Mouse (Mus musculus): Measurements from ENCODE around the gene Scn8a. TPM values are rescaled to one million over a fixed set of nuclear protein-coding genes. Genes with fewer than 3 reads are reported as not detected.
A peak's percentile ranks its signal among the peaks of the same experiment; 100 is the strongest.

Gene Scn8a
- polyA plus RNA-seq, 1 experiment from 2014 or later = 2.1 TPM

GRCm38 (mm10) chr15:101048338-101048896 is 178.8 kb downstream of the Scn8a start:
- H3K9me3 ChIP-seq = no peaks in the 10 kb centered on the region
- H3K36me3 ChIP-seq = no peaks in the 10 kb centered on the region
- WGBS = 60% methylated on average over 5 of the region's 5 CpGs
- no peak for ATAC-seq
- no peak overlapping the region for H3K4me2 ChIP-seq (replicated peaks)
- peaks cover 67% of the 10 kb centered on the region for H3K27me3 ChIP-seq (replicated peaks)
- H3K4me1 ChIP-seq (replicated peaks) = peaks cover 27% of the 10 kb centered on the region
- no peak overlapping the region for H3K4me3 ChIP-seq (replicated peaks)
- H3K27ac ChIP-seq = no peak overlapping the region
- H3K9ac ChIP-seq = no peak overlapping the region

- H3K4me2 ChIP-seq (replicated peaks) = no peak overlapping the region
- WGBS = 66% methylated on average over 10 of the region's 10 CpGs
- H3K9ac ChIP-seq = no peak overlapping the region
- H3K4me3 ChIP-seq (replicated peaks) = no peak overlapping the region
- H3K27ac ChIP-seq = no peak overlapping the region
- no peak for ATAC-seq
- peaks cover 52% of the 10 kb centered on the region for H3K27me3 ChIP-seq (replicated peaks)
- H3K36me3 ChIP-seq = no peaks in the 10 kb centered on the region
- H3K4me1 ChIP-seq (replicated peaks) = peaks cover 28% of the 10 kb centered on the region
- no peaks in the 10 kb centered on the region for H3K9me3 ChIP-seq
Observed at GRCm38 (mm10) chr15:101051869-101052268, 182.2 kb downstream of the Scn8a start.

GRCm38 (mm10) chr15:101052560-101053501 is 183.2 kb downstream of the Scn8a start:
- no peaks in the 10 kb centered on the region for H3K36me3 ChIP-seq
- peaks cover 42% of the 10 kb centered on the region for H3K27me3 ChIP-seq (replicated peaks)

GRCm38 (mm10) chr15:101053832-101054459 is 184.3 kb downstream of the Scn8a start:
- Histone ChIP-seq H3K9me3 (no peaks in the 10 kb centered on the region), H3K27me3 (replicated peaks) (peaks cover 34% of the 10 kb centered on the region), H3K27ac (no peak overlapping the region), H3K4me2 (replicated peaks) (peak overlapping the region; percentile 79), H3K9ac (peak overlapping the region; percentile 5; the same call in 1 of the 2 replicates), H3K4me3 (replicated peaks) (peak overlapping the region; percentile 36), H3K36me3 (no peaks in the 10 kb centered on the region), H3K4me1 (replicated peaks) (peaks cover 19% of the 10 kb centered on the region)
- 39% methylated on average over 65 of the region's 65 CpGs for WGBS
- no peak for ATAC-seq

More at GRCm38 (mm10) chr15:101052560-101053501, 183.2 kb downstream of the Scn8a start:
- Histone ChIP-seq H3K27ac (no peak overlapping the region), H3K4me1 (replicated peaks) (peaks cover 19% of the 10 kb centered on the region), H3K4me3 (replicated peaks) (peak overlapping the region; percentile 36), H3K9ac (peak overlapping the region; percentile 5), H3K9me3 (no peaks in the 10 kb centered on the region), H3K4me2 (replicated peaks) (peak overlapping the region; percentile 79)
- 35% methylated on average over 114 of the region's 120 CpGs for WGBS
- ATAC-seq = peak; percentile 50

- Histone ChIP-seq H3K9ac (no peak overlapping the region), H3K4me2 (replicated peaks) (no peak overlapping the region), H3K4me3 (replicated peaks) (no peak overlapping the region), H3K9me3 (no peaks in the 10 kb centered on the region), H3K4me1 (replicated peaks) (peaks cover 19% of the 10 kb centered on the region), H3K27ac (no peak overlapping the region), H3K27me3 (replicated peaks) (peaks cover 34% of the 10 kb centered on the region), H3K36me3 (no peaks in the 10 kb centered on the region)
- WGBS = 85% methylated on average over 10 of the region's 10 CpGs
- no peak for ATAC-seq
Observed at GRCm38 (mm10) chr15:101054541-101054940, 184.9 kb downstream of the Scn8a start.

GRCm38 (mm10) chr15:101056225-101056624 is 186.6 kb downstream of the Scn8a start:
- peaks cover 28% of the 10 kb centered on the region for H3K27me3 ChIP-seq (replicated peaks)
- WGBS = 45% methylated on average over 10 of the region's 10 CpGs
- peak; percentile 82 for ATAC-seq

GRCm38 (mm10) chr15:101059570-101060279 is 190.1 kb downstream of the Scn8a start:
- Histone ChIP-seq H3K36me3 (no peaks in the 10 kb centered on the region), H3K9ac (no peak overlapping the region), H3K4me3 (replicated peaks) (no peak overlapping the region), H3K4me2 (replicated peaks) (no peak overlapping the region), H3K27ac (no peak overlapping the region), H3K27me3 (replicated peaks) (peaks cover 4% of the 10 kb centered on the region; the same call in 1 of the 2 replicates), H3K4me1 (replicated peaks) (0 out of 2 replicates have a peak, but pooled peaks cover 5% of the 10 kb centered on the region), H3K9me3 (no peaks in the 10 kb centered on the region)
- 59% methylated on average over 9 of the region's 9 CpGs for WGBS
- no peak for ATAC-seq

More at GRCm38 (mm10) chr15:101056225-101056624, 186.6 kb downstream of the Scn8a start:
- H3K4me3 ChIP-seq (replicated peaks) = no peak overlapping the region
- no peak overlapping the region for H3K9ac ChIP-seq
- no peaks in the 10 kb centered on the region for H3K9me3 ChIP-seq
- H3K36me3 ChIP-seq = no peaks in the 10 kb centered on the region
- peaks cover 19% of the 10 kb centered on the region for H3K4me1 ChIP-seq (replicated peaks)
- no peak overlapping the region for H3K4me2 ChIP-seq (replicated peaks)
- no peak overlapping the region for H3K27ac ChIP-seq

- Histone ChIP-seq H3K9me3 (no peaks in the 10 kb centered on the region), H3K27ac (no peak overlapping the region), H3K4me2 (replicated peaks) (no peak overlapping the region), H3K9ac (no peak overlapping the region), H3K36me3 (no peaks in the 10 kb centered on the region), H3K27me3 (replicated peaks) (0 out of 2 replicates have a peak, but pooled peaks cover 3% of the 10 kb centered on the region), H3K4me1 (replicated peaks) (peaks cover 11% of the 10 kb centered on the region), H3K4me3 (replicated peaks) (no peak overlapping the region)
- WGBS = 72% methylated on average over 11 of the region's 11 CpGs
- ATAC-seq = no peak
Observed at GRCm38 (mm10) chr15:101060280-101060852, 190.7 kb downstream of the Scn8a start.

- H3K4me2 ChIP-seq (replicated peaks) = no peak overlapping the region
- 52% methylated on average over 6 of the region's 6 CpGs for WGBS
- no peaks in the 10 kb centered on the region for H3K36me3 ChIP-seq
- H3K27ac ChIP-seq = no peak overlapping the region
- no peak overlapping the region for H3K9ac ChIP-seq
- H3K9me3 ChIP-seq = no peaks in the 10 kb centered on the region
- no peaks in the 10 kb centered on the region for H3K27me3 ChIP-seq (replicated peaks)
- peaks cover 52% of the 10 kb centered on the region for H3K4me1 ChIP-seq (replicated peaks)
- H3K4me3 ChIP-seq (replicated peaks) = no peak overlapping the region
- peak; percentile 21; the same call in 1 of the 2 replicates for ATAC-seq
Observed at GRCm38 (mm10) chr15:101065069-101065468, 195.4 kb downstream of the Scn8a start.

GRCm38 (mm10) chr15:101066364-101066847 is 196.7 kb downstream of the Scn8a start:
- peak overlapping the region; percentile 8; the same call in 1 of the 2 replicates for H3K9ac ChIP-seq
- no peaks in the 10 kb centered on the region for H3K9me3 ChIP-seq
- H3K4me3 ChIP-seq (replicated peaks) = no peak overlapping the region
- ATAC-seq = no peak
- 40% methylated on average over 6 of the region's 6 CpGs for WGBS
- H3K36me3 ChIP-seq = no peaks in the 10 kb centered on the region
- H3K27ac ChIP-seq = no peak overlapping the region
- no peak overlapping the region for H3K4me2 ChIP-seq (replicated peaks)
- no peaks in the 10 kb centered on the region for H3K27me3 ChIP-seq (replicated peaks)
- peaks cover 65% of the 10 kb centered on the region for H3K4me1 ChIP-seq (replicated peaks)

- no peaks in the 10 kb centered on the region for H3K36me3 ChIP-seq
- H3K9ac ChIP-seq = no peak overlapping the region
- 0 out of 2 replicates have a peak overlapping the region, but pooled peaks have one; percentile 48 for H3K27ac ChIP-seq
- H3K4me2 ChIP-seq (replicated peaks) = no peak overlapping the region
- H3K4me3 ChIP-seq (replicated peaks) = no peak overlapping the region
- 41% methylated on average over 7 of the region's 9 CpGs for WGBS
- peaks cover 67% of the 10 kb centered on the region for H3K4me1 ChIP-seq (replicated peaks)
- no peaks in the 10 kb centered on the region for H3K27me3 ChIP-seq (replicated peaks)
- no peak for ATAC-seq
- H3K9me3 ChIP-seq = no peaks in the 10 kb centered on the region
Observed at GRCm38 (mm10) chr15:101066920-101067696, 197.4 kb downstream of the Scn8a start.
